Mouse (Mus musculus) neural tube, embryonic 11.5 days (tissue): ENCODE results near the gene Hoxb5. TPM values are rescaled to one million over a fixed set of nuclear protein-coding genes. Genes with fewer than 3 reads are reported as not detected.

Source experiments
- ATAC-seq: fragments of 200-750 bp; cut with Nextera tagmentation; 2 replicates; pipeline ENCODE4 v1.8.0; 2017; ENCODE audit warnings: moderate number of reproducible peaks, mild to moderate bottlenecking, moderate TSS enrichment, moderate library complexity; ENCODE audit not compliant: insufficient read depth, low FRiP score, low TSS enrichment
- DNase-seq: peaks from one replicate; pipeline ENCODE4 v3.0.0-alpha.2; 2015; ENCODE audit warnings: low spot score
- H3K27ac ChIP-seq: fragments of 300-500 bp; sonication (generic); 2 replicates; pipeline ENCODE4 v1.5.1; 2014; ENCODE audit warnings: low read depth, mild to moderate bottlenecking, low read length
- H3K27me3 ChIP-seq: fragments of 300-500 bp; sonication (generic); 2 replicates; pipeline ENCODE4 v1.6.1; 2014; ENCODE audit warnings: mild to moderate bottlenecking, low read length, mixed read lengths; ENCODE audit not compliant: control insufficient read depth, insufficient read depth
- H3K36me3 ChIP-seq: fragments of 300-500 bp; sonication (generic); 2 replicates; pipeline ENCODE4 v1.6.1; 2014; ENCODE audit warnings: mild to moderate bottlenecking, low read length, moderate library complexity, mixed read lengths; ENCODE audit not compliant: control insufficient read depth, insufficient read depth
- H3K4me1 ChIP-seq: fragments of 300-500 bp; sonication (generic); 2 replicates; pipeline ENCODE4 v1.6.1; 2014; ENCODE audit warnings: low read length, mixed read lengths; ENCODE audit not compliant: control insufficient read depth, insufficient read depth
- H3K4me2 ChIP-seq: fragments of 300-500 bp; sonication (generic); 2 replicates; pipeline ENCODE4 v1.6.1; 2014; ENCODE audit warnings: low read depth, mild to moderate bottlenecking, moderate library complexity
- H3K4me3 ChIP-seq: fragments of 300-500 bp; sonication (generic); 2 replicates; pipeline ENCODE4 v1.5.1; 2014; ENCODE audit warnings: low read depth, low read length
- H3K9ac ChIP-seq: fragments of 300-500 bp; sonication (generic); 2 replicates; pipeline ENCODE4 v1.6.1; 2014; ENCODE audit warnings: mild to moderate bottlenecking, low read length
- H3K9me3 ChIP-seq: fragments of 300-500 bp; sonication (generic); 2 replicates; pipeline ENCODE4 v1.6.1; 2016; ENCODE audit warnings: low read length; ENCODE audit not compliant: control insufficient read depth
- WGBS: fragments of 180-500 bp; shearing (Covaris S2); extraction: QIAGEN DNeasy Blood & Tissue Kit; methylation state at CpG from one replicate; pipeline ENCODE4 v1.1.7; 2014; 5-methylcytosine and 5-hydroxymethylcytosine counted together
- polyA plus RNA-seq: library from polyadenylated mRNA; unstranded; fragments of >200 nt; fragmentation: Nextera tagmentation; extraction: Ambion mirVana; gene quantifications from 2 replicates; pipeline ENCODE4 v1.2.1, GENCODE M21; 2014

Hoxb5 gene
- polyA plus RNA-seq, 1 experiment from 2014 or later: 49.1 TPM

DNA sequence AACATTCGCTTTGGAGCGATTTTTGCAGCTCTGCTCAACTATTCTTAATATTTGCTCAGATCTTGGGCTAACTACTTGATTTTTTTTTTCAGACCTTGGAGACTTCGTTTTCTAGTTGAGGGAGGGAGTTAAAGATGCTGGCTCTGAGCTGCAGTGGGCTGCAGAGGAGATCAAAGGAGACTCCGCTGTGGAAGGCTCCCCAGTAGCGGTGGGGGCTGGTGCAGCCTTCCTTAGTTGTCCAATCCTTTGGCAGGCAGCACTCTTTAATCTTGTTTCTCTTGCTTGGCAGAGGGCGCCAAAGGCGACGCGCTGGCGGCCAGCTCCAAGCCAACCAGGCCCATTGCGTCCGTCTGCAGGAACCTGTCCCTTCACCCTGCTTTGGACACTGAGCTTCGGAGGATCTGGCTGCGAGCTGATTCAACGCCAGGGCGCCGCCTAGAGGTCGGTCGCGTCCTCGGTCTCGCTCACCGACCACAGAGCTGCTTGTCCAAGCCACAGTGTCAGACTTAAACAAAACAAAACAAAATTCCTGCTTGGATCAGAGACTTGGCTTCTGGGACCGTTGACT is 41.7 kb upstream of the Hoxb5 start:
- H3K27ac ChIP-seq: no peak overlapping the region
- no peaks in the 10 kb centered on the region for H3K9me3 ChIP-seq
- H3K36me3 ChIP-seq: no peaks in the 10 kb centered on the region
- no peak for ATAC-seq
- peak overlapping the region; percentile 25; the same call in 1 of the 2 replicates for H3K4me2 ChIP-seq
- H3K27me3 ChIP-seq: peaks cover 36% of the 10 kb centered on the region
- H3K4me3 ChIP-seq: no peak overlapping the region
- H3K4me1 ChIP-seq: peaks cover 47% of the 10 kb centered on the region
- DNase-seq: peak; percentile 90
- 2% methylated on average over 24 of the region's 24 CpGs for WGBS
- no peak overlapping the region for H3K9ac ChIP-seq

- no peak overlapping the region for H3K27ac ChIP-seq
- peaks cover 44% of the 10 kb centered on the region for H3K4me1 ChIP-seq
- H3K27me3 ChIP-seq: peaks cover 32% of the 10 kb centered on the region
- peak; percentile 32 for DNase-seq
- no peaks in the 10 kb centered on the region for H3K36me3 ChIP-seq
- H3K4me3 ChIP-seq: no peak overlapping the region
- WGBS: 15% methylated on average over 6 of the region's 6 CpGs
- H3K9ac ChIP-seq: no peak overlapping the region
- no peak overlapping the region for H3K4me2 ChIP-seq
- H3K9me3 ChIP-seq: no peaks in the 10 kb centered on the region
- no peak for ATAC-seq
These were observed 40.8 kb upstream of the Hoxb5 start for GRCm38 (mm10) chr11:96262262-96262830.

DNA sequence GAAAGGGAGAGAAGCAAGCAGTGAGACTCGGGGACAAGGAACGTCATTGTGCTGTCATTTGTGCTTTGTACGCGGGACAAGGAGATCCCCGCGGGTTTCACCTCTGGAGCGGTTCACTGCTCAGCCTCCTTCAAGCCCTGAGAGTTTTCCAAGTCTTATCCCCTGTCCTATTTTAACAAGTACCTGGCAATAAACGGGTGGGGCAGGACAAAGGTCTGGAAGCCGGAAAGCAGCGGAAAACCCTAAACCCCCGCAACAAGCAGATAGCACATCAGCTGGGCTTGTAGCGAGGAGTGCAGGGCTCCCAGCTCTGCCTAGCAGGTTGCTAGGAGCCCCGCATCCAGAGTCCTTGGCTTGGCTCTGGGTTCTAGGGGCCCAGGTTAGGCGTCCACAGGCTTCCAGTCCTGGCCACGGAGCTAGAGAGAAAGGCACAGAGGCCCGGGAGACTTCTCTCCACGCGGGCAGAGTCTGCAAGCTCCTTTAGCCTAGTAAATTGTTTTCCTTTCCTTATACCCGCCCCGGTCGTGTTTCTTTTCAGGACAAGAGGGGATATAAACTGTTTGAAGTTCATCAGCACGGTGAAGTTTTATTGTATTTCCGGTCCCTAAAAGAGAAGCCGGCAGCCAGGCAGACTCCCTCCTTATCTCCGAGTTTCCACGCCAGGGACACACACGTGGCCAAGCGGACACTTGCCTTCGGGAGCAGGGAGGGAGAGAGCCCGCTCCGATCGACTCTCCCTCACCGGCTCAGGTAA is 39.3 kb upstream of the Hoxb5 start:
- no peak for ATAC-seq
- Histone ChIP-seq H3K4me2 (peak overlapping the region; percentile 45), H3K4me3 (peak overlapping the region; percentile 22), H3K27ac (0 out of 2 replicates have a peak overlapping the region, but pooled peaks have one; percentile 17), H3K27me3 (peaks cover 25% of the 10 kb centered on the region), H3K36me3 (no peaks in the 10 kb centered on the region), H3K9ac (peak overlapping the region; percentile 57), H3K4me1 (peaks cover 50% of the 10 kb centered on the region), H3K9me3 (no peaks in the 10 kb centered on the region)
- 4% methylated on average over 33 of the region's 33 CpGs for WGBS
- DNase-seq: peak; percentile 52

GRCm38 (mm10) chr11:96264390-96265020 is 38.6 kb upstream of the Hoxb5 start:
- H3K27ac ChIP-seq: peak overlapping the region; percentile 62
- peak overlapping the region; percentile 45 for H3K4me2 ChIP-seq
- ATAC-seq (no peak), DNase-seq (peak; percentile 38)
- H3K9me3 ChIP-seq: no peaks in the 10 kb centered on the region
- peaks cover 21% of the 10 kb centered on the region for H3K27me3 ChIP-seq
- peaks cover 49% of the 10 kb centered on the region for H3K4me1 ChIP-seq
- H3K4me3 ChIP-seq: peak overlapping the region; percentile 22
- WGBS: 11% methylated on average over 8 of the region's 8 CpGs
- peak overlapping the region; percentile 57 for H3K9ac ChIP-seq
- H3K36me3 ChIP-seq: no peaks in the 10 kb centered on the region

- WGBS: 8% methylated on average over 7 of the region's 7 CpGs
- H3K27me3 ChIP-seq: peaks cover 13% of the 10 kb centered on the region
- peaks cover 44% of the 10 kb centered on the region for H3K4me1 ChIP-seq
- DNase-seq (peak; percentile 48), ATAC-seq (no peak)
- no peaks in the 10 kb centered on the region for H3K36me3 ChIP-seq
- peak overlapping the region; percentile 45 for H3K4me2 ChIP-seq
- H3K9ac ChIP-seq: peak overlapping the region; percentile 33; the same call in 1 of the 2 replicates
- no peak overlapping the region for H3K4me3 ChIP-seq
- H3K9me3 ChIP-seq: no peaks in the 10 kb centered on the region
- peak overlapping the region; percentile 79 for H3K27ac ChIP-seq
These were observed 37.2 kb upstream of the Hoxb5 start for GRCm38 (mm10) chr11:96265954-96266353.

GRCm38 (mm10) chr11:96267021-96267920 is 35.9 kb upstream of the Hoxb5 start:
- H3K36me3 ChIP-seq: no peaks in the 10 kb centered on the region
- H3K27me3 ChIP-seq: peaks cover 9% of the 10 kb centered on the region
- peak overlapping the region; percentile 45 for H3K4me2 ChIP-seq
- H3K27ac ChIP-seq: no peak overlapping the region
- ATAC-seq (no peak), DNase-seq (peak; percentile 30)
- H3K4me3 ChIP-seq: peak overlapping the region; percentile 12; the same call in 1 of the 2 replicates
- 24% methylated on average over 7 of the region's 7 CpGs for WGBS
- H3K9ac ChIP-seq: peak overlapping the region; percentile 35; the same call in 1 of the 2 replicates
- no peaks in the 10 kb centered on the region for H3K9me3 ChIP-seq
- peaks cover 38% of the 10 kb centered on the region for H3K4me1 ChIP-seq

- Histone ChIP-seq H3K27ac (peak overlapping the region; percentile 100; the same call in 1 of the 2 replicates), H3K27me3 (peaks cover 5% of the 10 kb centered on the region), H3K9ac (peak overlapping the region; percentile 100), H3K4me1 (peaks cover 29% of the 10 kb centered on the region), H3K4me3 (0 out of 2 replicates have a peak overlapping the region, but pooled peaks have one; percentile 8), H3K4me2 (peak overlapping the region; percentile 100), H3K9me3 (no peaks in the 10 kb centered on the region), H3K36me3 (no peaks in the 10 kb centered on the region)
- WGBS: 15% methylated on average over 1 of the region's 1 CpGs
- ATAC-seq (no peak), DNase-seq (peak; percentile 31)
These were observed 34.9 kb upstream of the Hoxb5 start for GRCm38 (mm10) chr11:96268031-96268745.
